Comparison of ENCODE assay signal across 15 mouse cellular contexts in genomic region chr7:81261548-81261947, GRCm38 (mm10). TPM values are rescaled to one million over a fixed set of nuclear protein-coding genes. Genes with fewer than 3 reads are reported as not detected.
A peak's percentile ranks its signal among the peaks of the same experiment; 100 is the strongest.
DNase-seq lines count a peak whose midpoint lies in the region; ATAC-seq lines count a peak whose summit lies in the region.
"Had no signal": no experiment of that assay in that cellular context is flagged by ENCODE, and none has a peak within 500 bp of the region (broad histone marks: within the 10 kb centered on the region; RNA-seq: fewer than 3 reads in every experiment).

No protein-coding gene starts in this region.

- no peaks in the 10 kb centered on the region for H3K36me3 ChIP-seq in hindbrain, embryonic 10.5 days
- H3K36me3 ChIP-seq in forebrain, embryonic 11.5 days (ENCODE audit: control insufficient read depth, insufficient read depth, low read length) = no peaks in the 10 kb centered on the region
- H3K36me3 ChIP-seq: embryonic facial prominence, embryonic 13.5 days had no signal

- no peak overlapping the region for H3K4me3 ChIP-seq in hindbrain, embryonic 10.5 days
- no peak overlapping the region for H3K4me3 ChIP-seq in forebrain, embryonic 11.5 days (ENCODE audit: low read depth, low read length)
- H3K4me3 ChIP-seq: embryonic facial prominence, embryonic 13.5 days had no signal

- DNase-seq in frontal cortex, postnatal 25 days (ENCODE audit: low spot score in 2 of 2) = no peak
- DNase-seq in left cerebral cortex, adult 11 months (ENCODE audit: low spot score) = peak; percentile 22
- DNase-seq in left cerebral cortex, postnatal 10 days (ENCODE audit: extremely low spot score in 1 of 2, low spot score in 2 of 2) = no peak
- peak; percentile 23 to 31 for DNase-seq in B cell, adult 2 months
- no peak for DNase-seq in hindbrain, embryonic 10.5 days (ENCODE audit: low spot score)
- DNase-seq in forebrain, embryonic 11.5 days (ENCODE audit: low spot score) = no peak
- DNase-seq: cerebellum, adult 9-11 months; kidney, postnatal 4 days; left cerebral cortex, postnatal 4 days; right cerebral cortex, postnatal 14 days had no signal

- no peaks in the 10 kb centered on the region for H3K9me3 ChIP-seq in hindbrain, embryonic 10.5 days
- no peaks in the 10 kb centered on the region for H3K9me3 ChIP-seq in forebrain, embryonic 11.5 days (ENCODE audit: control insufficient read depth, low read length)
- H3K9me3 ChIP-seq: embryonic facial prominence, embryonic 13.5 days had no signal

- no peak overlapping the region for H3K27ac ChIP-seq in hindbrain, embryonic 10.5 days
- H3K27ac ChIP-seq in forebrain, embryonic 11.5 days (ENCODE audit: low read depth, low read length) = no peak overlapping the region

- no peak overlapping the region for H3K9ac ChIP-seq in forebrain, embryonic 11.5 days (ENCODE audit: low read length)
- H3K9ac ChIP-seq: embryonic facial prominence, embryonic 13.5 days had no signal

- intact Hi-C loops in left cerebral cortex, postnatal 10 days (cut with DNase I) = no loop called here

- no peaks in the 10 kb centered on the region for H3K27me3 ChIP-seq in hindbrain, embryonic 10.5 days (ENCODE audit: insufficient read depth, poor library complexity, severe bottlenecking)
- no peaks in the 10 kb centered on the region for H3K27me3 ChIP-seq in forebrain, embryonic 11.5 days (ENCODE audit: control insufficient read depth, insufficient read depth, low read length)
- H3K27me3 ChIP-seq: embryonic facial prominence, embryonic 13.5 days had no signal

- H3K4me2 ChIP-seq in forebrain, embryonic 11.5 days (ENCODE audit: low read depth, low read length, severe bottlenecking) = no peak overlapping the region
- H3K4me2 ChIP-seq: embryonic facial prominence, embryonic 13.5 days had no signal

- peaks cover 4% of the 10 kb centered on the region; the same call in 1 of the 2 replicates for H3K4me1 ChIP-seq in hindbrain, embryonic 10.5 days (replicated peaks)
- H3K4me1 ChIP-seq in forebrain, embryonic 11.5 days (replicated peaks; ENCODE audit: control insufficient read depth, insufficient read depth, low read length) = no peaks in the 10 kb centered on the region
- H3K4me1 ChIP-seq: embryonic facial prominence, embryonic 13.5 days had no signal

- ATAC-seq in frontal cortex, adult (ENCODE audit: low TSS enrichment) = peak; percentile 27; the same call in 1 of the 2 replicates
- ATAC-seq in inflammation-experienced regulatory T-cells, adult 6 months = peak; percentile 21
- no peak for ATAC-seq in forebrain, embryonic 11.5 days (replicated peaks; ENCODE audit: low FRiP score)
- ATAC-seq: forebrain, embryonic 14.5 days; intestine, embryonic 16.5 days had no signal

- WGBS in hindbrain, embryonic 10.5 days = 87% methylated on average over 7 of the region's 7 CpGs
- 79% methylated on average over 7 of the region's 7 CpGs for WGBS in forebrain, embryonic 11.5 days

RNA-seq across cellular contexts. Expression of gene Pde8a, which starts 48.2 kb away (rescaled TPM):
- 1 to 10 TPM; 3.2 to 3.6 TPM for total RNA-seq in left cerebral cortex, postnatal 10 days (2021)
- polyA plus RNA-seq in inflammation-experienced regulatory T-cells, adult 6 months (2017; shearing (Covaris generic)) = 1 to 10 TPM in 2 of 3 experiments, under 1 TPM in 1; 0.58 to 2.5 (median 1.8) TPM
- 2.4 and 2.5 TPM in 2 replicates for polyA plus RNA-seq in hindbrain, embryonic 10.5 days (2016; fragmentation: Nextera tagmentation; extraction: Ambion mirVana)
- 2.4 and 3.7 TPM in 2 replicates for polyA plus RNA-seq in forebrain, embryonic 11.5 days (2014; fragmentation: Nextera tagmentation; extraction: Ambion mirVana)

Comparison
In these comparisons a context has a peak if more than half of its experiments do, and no peak if none do; other contexts are left out.
1. DNase-seq: peak in left cerebral cortex, adult 11 months (single experiment) and B cell, adult 2 months (2 of 2); none in frontal cortex, postnatal 25 days (0 of 2), left cerebral cortex, postnatal 10 days (0 of 2), hindbrain, embryonic 10.5 days (single experiment) and forebrain, embryonic 11.5 days (single experiment).